Mouse (Mus musculus) Patski (cell line): ENCODE results near the gene Coq2. TPM values are rescaled to one million over a fixed set of nuclear protein-coding genes. Genes with fewer than 3 reads are reported as not detected.
A peak's percentile ranks its signal among the peaks of the same experiment; 100 is the strongest.

Source experiments
- ATAC-seq: fragments of 100-300 bp; one replicate; pipeline ENCODE4 v1.8.0; 2021
- CTCF ChIA-PET: fragments of 350-600 bp; sonication (Branson Sonifier 250); formaldehyde crosslinking; loops from one replicate; lab custom pipeline; 2022; ENCODE audit warnings: inconsistent platforms; lab: Charles Lee
- POLR2A ChIA-PET: fragments of 350-600 bp; sonication (Branson Sonifier 250); formaldehyde crosslinking; loops from one replicate; lab custom pipeline; 2022; ENCODE audit warnings: antibody characterized with exemption, inconsistent platforms; lab: Charles Lee
- DNase-seq: peaks from one replicate; pipeline ENCODE4 v3.0.0-alpha.2; 2011; ENCODE audit warnings: low read depth, low spot score
- H3K27me3 ChIP-seq: fragments of 371-371 bp; one replicate; pipeline ENCODE4 v1.5.1; 2021
- CTCF ChIP-seq: fragments of 100-300 bp; IDR thresholded peaks from one replicate; pipeline ENCODE4 v1.5.1; 2021
- in situ Hi-C: fragments of 300-500 bp; cut with MboI; formaldehyde crosslinking; loops from 3 replicates; pipeline ENCODE4 v1.11.1; 2018; ENCODE audit warnings: low pct_unique_long_range_greater_than_20kb, mixed read lengths
- polyA plus RNA-seq: library from polyadenylated mRNA; unstranded; gene quantifications from one replicate; pipeline ENCODE4 v1.2.3, GENCODE M21; 2021

Coq2 gene
- polyA plus RNA-seq, 1 experiment from 2014 or later, result 83.6 TPM

DNA sequence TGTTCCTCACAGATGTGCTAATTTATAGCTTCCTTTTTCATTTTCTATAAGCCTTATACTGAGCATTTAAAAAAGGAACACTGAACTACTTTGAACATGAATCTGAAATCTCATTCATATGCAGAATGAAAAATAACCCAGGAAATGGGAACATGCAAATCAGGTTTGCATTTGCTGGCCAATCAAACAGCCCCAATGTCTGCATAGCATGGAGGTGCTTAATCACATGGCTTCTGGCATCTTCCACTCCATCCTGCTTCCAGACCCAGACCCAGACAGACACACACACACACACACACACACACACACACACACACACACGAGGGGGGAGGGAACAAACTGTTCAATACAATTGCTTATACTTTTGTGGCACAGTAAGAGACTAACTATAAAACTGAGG is 8.0 kb downstream of the Coq2 start:
- in situ Hi-C loops, result no loop called here
- DNase-seq, result no peak
- ChIA-PET CTCF (interaction anchor here (0.7 to 1.7 kb wide), 4 partner anchors 42 to 123 kb away, joined by 3 to 8 read pairs (median 4); no protein-coding TSS in a partner anchor), POLR2A (interaction anchor here (1.6 kb wide), 1 partner anchor 124 kb away, joined by 3 read pairs; no protein-coding TSS in a partner anchor)
- no peaks in the 10 kb centered on the region for H3K27me3 ChIP-seq
- no peak for ATAC-seq
- no peak for TF ChIP-seq CTCF

DNA sequence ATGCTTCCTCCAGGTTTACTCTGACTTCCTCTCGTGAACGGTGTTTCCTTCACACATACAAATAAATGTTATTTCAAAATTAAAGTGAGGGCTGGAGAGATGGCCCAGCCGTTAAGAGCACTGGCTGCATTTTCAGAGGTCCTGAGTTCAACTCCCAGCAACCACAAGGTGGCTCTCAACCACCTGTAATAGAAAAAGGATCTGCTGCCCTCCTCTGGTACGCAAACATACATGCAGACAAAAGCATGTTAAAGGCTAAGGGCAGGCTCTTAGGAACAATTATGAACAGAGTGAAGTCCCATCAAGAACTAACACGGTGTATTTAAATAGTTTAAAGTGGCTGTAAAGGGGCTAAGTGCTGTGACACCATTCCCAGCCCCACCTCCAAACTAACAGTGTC is 11.1 kb downstream of the Coq2 start:
- TF ChIP-seq CTCF, result peak; percentile 99
- no peak for DNase-seq
- ChIA-PET CTCF (interaction anchor here (0.6 to 1.5 kb wide), 4 partner anchors 9 to 444 kb away, joined by 3 read pairs; no protein-coding TSS in a partner anchor), POLR2A (interaction anchor here (1.1 kb wide), 1 partner anchor 97 kb away, joined by 3 read pairs; no protein-coding TSS in a partner anchor)
- in situ Hi-C loops, result loop anchor here (5.0 kb wide), 2 partner anchors 37 to 117 kb away; no protein-coding TSS in a partner anchor
- ATAC-seq, result peak; percentile 82
- no peaks in the 10 kb centered on the region for H3K27me3 ChIP-seq

DNA sequence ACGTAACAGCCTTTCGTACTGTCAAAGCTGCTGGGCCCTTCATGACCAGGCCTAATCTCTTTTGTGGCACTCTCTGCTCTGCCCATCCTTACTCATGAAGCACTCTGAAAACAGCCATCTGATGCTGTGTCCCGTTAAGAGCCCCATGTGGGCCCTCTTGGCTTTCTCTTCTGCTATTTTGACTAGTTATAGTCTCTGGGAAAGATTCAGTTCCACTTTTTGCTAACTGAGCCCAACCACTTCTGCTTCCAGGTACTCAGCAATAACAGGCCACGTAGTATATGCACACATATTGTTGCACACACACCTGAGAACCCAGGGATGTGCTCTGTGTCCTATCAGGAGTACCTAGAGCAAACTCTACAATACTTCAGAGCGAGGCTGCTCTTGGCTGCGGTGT is 11.9 kb downstream of the Coq2 start:
- CTCF ChIA-PET, result interaction anchor here (1.0 kb wide), 1 partner anchor 101 kb away, joined by 3 read pairs; no protein-coding TSS in a partner anchor

DNA sequence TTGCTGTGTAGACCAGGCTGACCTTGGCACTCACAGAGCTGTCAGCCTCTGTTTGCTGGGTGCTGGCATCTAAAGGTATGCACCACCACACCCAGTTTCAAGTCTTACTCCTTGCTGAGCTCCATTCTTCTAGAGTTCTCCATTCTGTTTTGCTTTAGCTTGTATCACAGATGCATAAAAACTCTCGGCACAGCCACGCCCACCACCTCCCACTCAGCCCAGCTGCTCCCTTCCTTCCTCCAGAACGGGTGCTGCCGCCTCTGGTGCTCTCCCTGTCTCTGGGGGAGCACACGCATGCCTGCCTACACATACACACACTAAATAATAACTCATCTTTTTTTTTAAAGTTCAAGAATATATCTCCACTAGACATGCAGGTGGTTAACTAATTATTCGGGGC is 16.5 kb downstream of the Coq2 start:
- in situ Hi-C loops, result no loop called here
- ATAC-seq, result no peak
- no peak for TF ChIP-seq CTCF
- H3K27me3 ChIP-seq, result no peaks in the 10 kb centered on the region
- POLR2A ChIA-PET, result no interaction called here
- CTCF ChIA-PET, result interaction anchor here (1.8 to 2.0 kb wide), 2 partner anchors 10 to 12 kb away, joined by 5 to 7 read pairs; no protein-coding TSS in a partner anchor
- DNase-seq, result no peak

More for the DNA sequence above, 11.9 kb downstream of the Coq2 start:
- ATAC-seq (no peak), DNase-seq (no peak)
- H3K27me3 ChIP-seq, result no peaks in the 10 kb centered on the region
- POLR2A ChIA-PET, result interaction anchor here (0.6 to 0.7 kb wide), 2 partner anchors 44 to 134 kb away, joined by 3 to 6 read pairs; no protein-coding TSS in a partner anchor
- TF ChIP-seq CTCF, result no peak
- in situ Hi-C loops, result loop anchor here (5.0 kb wide), 2 partner anchors 36 to 116 kb away; no protein-coding TSS in a partner anchor

DNA sequence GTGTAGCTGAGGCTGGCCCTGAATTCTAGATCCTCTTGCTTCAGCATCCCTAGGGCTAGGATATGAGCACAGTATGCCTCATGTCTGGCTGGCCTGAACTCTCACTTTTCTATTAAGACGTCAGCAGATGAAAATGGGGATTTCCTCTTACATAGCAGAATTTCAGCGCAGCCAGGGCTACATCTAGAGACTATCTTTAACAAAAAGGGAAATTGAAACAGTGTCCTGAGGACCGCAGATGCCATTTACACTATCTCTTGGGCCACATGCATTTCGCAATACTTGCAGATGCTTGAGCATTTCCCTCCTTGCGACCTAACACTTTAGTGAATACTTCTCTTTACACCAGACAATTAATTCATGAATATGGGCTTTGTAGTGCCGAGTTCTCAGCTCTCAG is 18.6 kb downstream of the Coq2 start:
- DNase-seq, result no peak
- CTCF ChIA-PET, result interaction anchor here (1.7 to 2.0 kb wide), 2 partner anchors 10 to 15 kb away, joined by 5 read pairs; no protein-coding TSS in a partner anchor
- H3K27me3 ChIP-seq, result no peaks in the 10 kb centered on the region
- no peak for TF ChIP-seq CTCF
- no peak for ATAC-seq
- POLR2A ChIA-PET, result no interaction called here
- in situ Hi-C loops, result no loop called here

DNA sequence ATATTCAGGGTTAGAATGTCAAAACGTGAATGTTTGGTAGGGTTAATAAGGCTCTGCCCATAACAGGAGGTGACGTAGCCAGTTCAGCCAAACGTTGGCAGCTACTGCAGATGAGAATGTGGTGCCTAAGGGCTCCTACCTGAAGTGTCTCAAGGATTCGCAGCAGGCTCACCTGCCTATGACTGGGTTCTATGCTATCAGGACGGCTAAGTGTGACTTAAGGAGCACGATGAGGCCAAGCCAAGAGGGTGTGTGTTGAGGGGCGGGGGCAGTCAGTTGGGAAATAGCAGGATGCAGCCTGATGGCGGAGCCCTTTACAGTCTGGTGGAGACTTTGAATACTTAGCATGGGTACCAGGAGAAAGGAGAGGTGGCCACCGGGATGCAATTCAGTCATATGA is 22.6 kb downstream of the Coq2 start:
- DNase-seq (no peak), ATAC-seq (no peak)
- no peak for TF ChIP-seq CTCF
- POLR2A ChIA-PET, result interaction anchor here (1.0 kb wide), 1 partner anchor 18 kb away, joined by 3 read pairs; no protein-coding TSS in a partner anchor
- no peaks in the 10 kb centered on the region for H3K27me3 ChIP-seq
- in situ Hi-C loops, result no loop called here
- CTCF ChIA-PET, result interaction anchor here (1.0 to 1.3 kb wide), 4 partner anchors 8 to 23 kb away, joined by 3 to 4 read pairs (median 4); no protein-coding TSS in a partner anchor

DNA sequence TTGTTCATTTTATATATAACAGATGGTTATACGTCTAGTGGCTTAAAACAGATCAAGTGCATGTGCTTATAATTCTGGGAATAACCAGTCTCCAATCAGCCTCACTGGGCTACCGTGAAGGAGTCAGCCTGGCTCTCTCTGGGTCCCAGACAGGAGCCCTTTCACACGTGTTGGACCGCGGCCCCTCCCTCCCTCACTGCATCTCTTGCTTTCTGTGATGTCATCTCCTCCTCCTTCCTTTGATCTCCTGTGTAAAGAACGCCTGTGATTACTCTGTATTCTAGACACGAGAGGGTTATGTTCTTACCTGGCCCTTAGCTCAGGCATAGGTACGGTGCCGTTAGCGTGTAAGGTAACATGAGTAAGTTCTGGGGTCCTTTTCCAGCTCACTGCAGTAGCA is 23.5 kb downstream of the Coq2 start:
- in situ Hi-C loops, result no loop called here
- DNase-seq (no peak), ATAC-seq (no peak)
- no peaks in the 10 kb centered on the region for H3K27me3 ChIP-seq
- POLR2A ChIA-PET, result interaction anchor here (0.6 kb wide), 1 partner anchor 79 kb away, joined by 4 read pairs; no protein-coding TSS in a partner anchor
- TF ChIP-seq CTCF, result no peak
- CTCF ChIA-PET, result interaction anchor here (1.1 kb wide), 1 partner anchor 10 kb away, joined by 3 read pairs; no protein-coding TSS in a partner anchor

DNA sequence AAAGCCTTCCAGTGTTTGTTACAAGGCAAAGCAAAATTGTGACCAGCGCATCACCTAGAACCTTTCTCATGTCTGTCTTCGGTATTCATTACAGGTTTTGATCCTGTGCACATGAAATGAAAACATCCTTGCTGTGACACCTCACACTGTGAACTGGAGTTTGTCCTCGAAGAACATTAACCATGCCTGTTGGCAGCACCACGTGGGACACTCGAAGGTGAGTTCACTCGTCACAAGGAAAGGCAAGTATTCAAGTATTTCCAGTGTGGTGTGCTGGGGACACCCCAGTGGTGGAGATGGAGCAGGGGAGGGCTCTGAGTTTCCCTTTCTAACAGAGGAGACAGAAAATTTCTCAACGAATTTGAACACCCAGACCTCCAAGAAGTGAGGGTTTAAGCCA is 24.0 kb downstream of the Coq2 start:
- POLR2A ChIA-PET, result no interaction called here
- ATAC-seq, result no peak
- H3K27me3 ChIP-seq, result no peaks in the 10 kb centered on the region
- CTCF ChIA-PET, result interaction anchor here (0.6 to 1.1 kb wide), 2 partner anchors 10 to 95 kb away, joined by 3 read pairs; no protein-coding TSS in a partner anchor
- DNase-seq, result no peak
- TF ChIP-seq CTCF, result no peak
- in situ Hi-C loops, result no loop called here

DNA sequence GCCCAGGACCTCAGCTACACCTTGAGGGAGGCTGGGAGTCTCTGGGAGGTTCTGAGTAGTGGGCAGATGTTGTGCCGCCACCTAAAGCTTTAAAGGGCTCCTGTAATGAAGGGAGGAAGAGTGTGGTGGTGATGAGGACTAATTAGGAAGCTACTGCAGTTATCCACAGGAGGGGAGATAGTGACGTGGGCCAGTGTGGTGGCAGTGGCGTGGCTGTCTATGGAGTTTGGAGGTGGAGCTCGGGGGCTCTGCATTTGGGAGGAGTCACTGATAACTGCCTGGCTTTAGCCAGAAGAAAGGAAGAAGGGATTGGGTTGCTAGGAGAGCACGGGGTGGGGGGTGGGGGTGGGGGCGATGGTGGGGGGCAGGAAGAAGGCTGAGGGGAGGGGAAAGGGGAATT is 26.4 kb downstream of the Coq2 start:
- POLR2A ChIA-PET, result interaction anchor here (1.6 kb wide), 1 partner anchor 9 kb away, joined by 3 read pairs; no protein-coding TSS in a partner anchor
- CTCF ChIA-PET, result interaction anchor here (1.2 to 1.9 kb wide), 2 partner anchors 10 to 101 kb away, joined by 3 to 7 read pairs; no protein-coding TSS in a partner anchor
- DNase-seq, result no peak
- TF ChIP-seq CTCF, result no peak
- no peaks in the 10 kb centered on the region for H3K27me3 ChIP-seq
- in situ Hi-C loops, result no loop called here
- no peak for ATAC-seq

DNA sequence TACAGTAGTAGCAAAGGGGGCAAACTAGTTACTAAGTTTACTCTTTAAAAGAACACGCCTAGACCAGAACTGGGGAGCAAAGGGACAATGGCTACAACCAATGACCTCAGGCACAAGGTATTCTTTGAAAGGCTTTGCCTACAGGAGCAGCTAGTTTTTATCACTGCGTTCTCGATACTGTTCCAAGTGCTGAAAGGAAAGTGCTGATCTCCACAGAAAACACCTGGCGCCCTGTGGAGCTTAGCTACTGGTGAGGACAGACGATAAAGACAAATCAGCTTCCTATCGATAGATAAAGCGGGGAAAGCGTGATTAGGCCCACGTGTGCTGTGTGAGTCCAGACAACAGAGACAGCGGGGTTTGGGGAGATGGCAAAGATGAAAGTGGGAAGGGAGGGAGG is 26.9 kb downstream of the Coq2 start:
- CTCF ChIA-PET, result interaction anchor here (1.2 to 1.9 kb wide), 2 partner anchors 11 to 100 kb away, joined by 3 to 7 read pairs; no protein-coding TSS in a partner anchor
- DNase-seq, result no peak
- ATAC-seq, result no peak
- TF ChIP-seq CTCF, result no peak
- in situ Hi-C loops, result no loop called here
- H3K27me3 ChIP-seq, result no peaks in the 10 kb centered on the region
- POLR2A ChIA-PET, result interaction anchor here (1.6 kb wide), 1 partner anchor 8 kb away, joined by 3 read pairs; no protein-coding TSS in a partner anchor

DNA sequence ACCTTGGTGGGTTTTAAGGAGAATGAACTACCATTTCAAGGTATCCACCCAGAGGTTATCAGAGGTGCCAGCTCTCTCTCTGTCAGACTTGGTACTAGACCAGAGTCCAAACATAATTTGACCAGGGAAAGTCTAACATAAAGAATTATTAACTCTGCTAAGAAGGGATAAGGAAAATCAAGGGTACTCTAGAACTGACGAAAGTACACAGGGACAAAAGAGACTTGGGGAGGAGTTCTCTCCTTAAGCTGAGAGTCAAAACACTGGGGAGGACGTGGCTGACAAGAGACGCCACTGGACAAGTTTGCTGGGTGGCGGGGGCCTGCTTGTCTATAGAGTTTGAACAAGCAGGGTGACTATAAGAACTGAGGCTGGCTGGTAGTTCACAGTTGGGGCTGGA is 28.4 kb downstream of the Coq2 start:
- H3K27me3 ChIP-seq, result no peaks in the 10 kb centered on the region
- POLR2A ChIA-PET, result no interaction called here
- ATAC-seq, result no peak
- CTCF ChIA-PET, result interaction anchor here (1.7 kb wide), 1 partner anchor 11 kb away, joined by 5 read pairs; no protein-coding TSS in a partner anchor
- in situ Hi-C loops, result no loop called here
- no peak for DNase-seq
- TF ChIP-seq CTCF, result no peak
